Mouse (Mus musculus) cortical plate, adult 2 months (tissue): ENCODE measurements around the gene Nf2. TPM values are rescaled to one million over a fixed set of nuclear protein-coding genes. Genes with fewer than 3 reads are reported as not detected.
"Not testable (repeated sequence)": the region's sequence is repeated elsewhere in the genome, so short reads cannot be mapped to it uniquely, and the experiment has no call there.

ENCODE experiments used
- H3K27ac ChIP-seq: fragments of 200-500 bp; 2 replicates; pipeline ENCODE4 v1.5.1; 2012; ENCODE audit warnings: low read length, control low read depth, inconsistent platforms; ENCODE audit not compliant: insufficient read depth
- H3K4me1 ChIP-seq: fragments of 200-500 bp; 2 replicates; pipeline ENCODE4 v1.6.1; 2011; ENCODE audit warnings: low read length; ENCODE audit not compliant: control insufficient read depth, insufficient read depth
- H3K4me3 ChIP-seq: fragments of 200-500 bp; 2 replicates; pipeline ENCODE4 v1.5.1; 2011; ENCODE audit warnings: mild to moderate bottlenecking, low read length, control low read depth; ENCODE audit not compliant: insufficient read depth
- CTCF ChIP-seq: fragments of 200-500 bp; IDR thresholded peaks from 2 replicates; pipeline ENCODE4 v1.5.1; 2011; ENCODE audit warnings: mild to moderate bottlenecking, control low read depth, low read length; ENCODE audit not compliant: insufficient read depth; ENCODE audit errors: extremely low read depth
- POLR2A ChIP-seq: fragments of 200-500 bp; IDR thresholded peaks from 2 replicates; pipeline ENCODE4 v1.6.1; 2011; ENCODE audit warnings: mild to moderate bottlenecking, low read length, control low read depth; ENCODE audit not compliant: insufficient read depth; ENCODE audit errors: extremely low read depth
- polyA plus RNA-seq: library from polyadenylated mRNA; depleted of rRNA; stranded (reverse); fragments of >200 nt; gene quantifications from 2 replicates; pipeline ENCODE4 v1.2.3, GENCODE M21; 2012

Gene Nf2
- polyA plus RNA-seq, 1 experiment = 60.5 TPM

GRCm38 (mm10) chr11:4823655-4824312 is 25.6 kb downstream of the Nf2 start:
- TF ChIP-seq CTCF = no peak
- no peak for TF ChIP-seq POLR2A
- peaks cover 2% of the 10 kb centered on the region; the same call in 1 of the 2 replicates for H3K4me1 ChIP-seq
- H3K27ac ChIP-seq = no peak overlapping the region
- no peak overlapping the region for H3K4me3 ChIP-seq

DNA sequence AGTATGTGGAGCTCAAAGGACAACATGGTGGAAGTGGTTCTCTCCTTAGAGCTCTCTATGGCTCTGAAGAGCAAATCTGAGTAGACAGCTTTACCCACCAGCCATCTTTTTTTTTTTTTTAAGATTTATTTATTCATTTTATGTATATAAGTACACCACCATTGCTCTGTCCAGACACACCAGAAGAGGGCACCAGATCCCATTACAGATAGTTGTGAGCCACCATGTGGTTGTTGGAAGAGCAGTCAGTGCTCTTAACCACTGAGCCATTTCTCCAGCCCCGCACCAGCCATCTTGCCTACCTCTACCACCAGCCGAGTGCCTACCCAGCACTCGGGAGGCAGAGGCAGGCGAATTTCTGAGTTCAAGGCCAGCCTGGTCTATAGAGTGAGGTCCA is 26.9 kb downstream of the Nf2 start:
- TF ChIP-seq CTCF = 0 out of 2 replicates have a peak, but pooled peaks have one; percentile 11
- H3K4me1 ChIP-seq, H3K27ac ChIP-seq, H3K4me3 ChIP-seq: not testable (repeated sequence)

GRCm38 (mm10) chr11:4821492-4822445 is 27.6 kb downstream of the Nf2 start:
- Histone ChIP-seq H3K27ac (no peak overlapping the region), H3K4me1 (peaks cover 3% of the 10 kb centered on the region; the same call in 1 of the 2 replicates), H3K4me3 (no peak overlapping the region)
- TF ChIP-seq POLR2A (no peak), CTCF (peak; percentile 51; the same call in 1 of the 2 replicates)

- no peak for TF ChIP-seq POLR2A
- no peak for TF ChIP-seq CTCF
- H3K4me3 ChIP-seq = no peak overlapping the region
- H3K4me1 ChIP-seq = peaks cover 9% of the 10 kb centered on the region
- no peak overlapping the region for H3K27ac ChIP-seq
These were observed 34.6 kb downstream of the Nf2 start for GRCm38 (mm10) chr11:4814507-4815450.

DNA sequence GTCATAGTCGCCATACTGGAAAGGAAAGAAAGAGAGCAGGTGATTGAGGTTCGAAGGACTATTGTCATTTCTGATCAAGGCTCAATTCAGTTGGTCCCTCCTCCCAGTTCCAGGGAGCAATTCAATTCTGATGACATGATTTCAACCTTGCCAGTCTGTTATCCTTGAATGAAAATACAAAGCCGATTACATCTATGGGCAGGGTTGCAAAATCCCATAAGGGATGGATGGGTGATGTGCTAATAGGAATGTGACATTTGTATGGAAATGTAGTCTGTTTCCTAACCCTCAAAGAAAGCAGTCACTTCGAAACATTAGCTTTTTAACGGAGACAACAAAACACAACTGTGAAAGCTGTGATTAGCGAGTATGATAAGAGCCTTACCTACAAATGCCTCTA is 41.0 kb downstream of the Nf2 start:
- Histone ChIP-seq H3K4me1 (no peaks in the 10 kb centered on the region; the same call in 1 of the 2 replicates), H3K4me3 (no peak overlapping the region), H3K27ac (no peak overlapping the region)
- TF ChIP-seq CTCF (no peak), POLR2A (no peak)

GRCm38 (mm10) chr11:4806031-4806715 is 43.2 kb downstream of the Nf2 start:
- TF ChIP-seq CTCF (no peak), POLR2A (no peak)
- Histone ChIP-seq H3K27ac (no peak overlapping the region), H3K4me1 (no peaks in the 10 kb centered on the region; the same call in 1 of the 2 replicates), H3K4me3 (no peak overlapping the region)

GRCm38 (mm10) chr11:4804921-4805562 is 44.3 kb downstream of the Nf2 start:
- Histone ChIP-seq H3K4me1 (no peaks in the 10 kb centered on the region; the same call in 1 of the 2 replicates), H3K4me3 (no peak overlapping the region), H3K27ac (no peak overlapping the region)
- TF ChIP-seq CTCF = no peak
- no peak for TF ChIP-seq POLR2A

GRCm38 (mm10) chr11:4803951-4804350 is 45.4 kb downstream of the Nf2 start:
- 0 out of 2 replicates have a peak overlapping the region, but pooled peaks have one; percentile 2 for H3K27ac ChIP-seq
- no peak overlapping the region for H3K4me3 ChIP-seq
- TF ChIP-seq POLR2A = no peak
- TF ChIP-seq CTCF = no peak
- H3K4me1 ChIP-seq = no peaks in the 10 kb centered on the region; the same call in 1 of the 2 replicates
